Mouse (Mus musculus): ENCODE results near the gene Cul1. TPM values are rescaled to one million over a fixed set of nuclear protein-coding genes. Genes with fewer than 3 reads are reported as not detected.
"Not testable (repeated sequence)": the region's sequence is repeated elsewhere in the genome, so short reads cannot be mapped to it uniquely, and the experiment has no call there.

Gene Cul1
- polyA plus RNA-seq (2014; fragmentation: Nextera tagmentation; extraction: Ambion mirVana), result 137 and 143 TPM in 2 replicates

DNA sequence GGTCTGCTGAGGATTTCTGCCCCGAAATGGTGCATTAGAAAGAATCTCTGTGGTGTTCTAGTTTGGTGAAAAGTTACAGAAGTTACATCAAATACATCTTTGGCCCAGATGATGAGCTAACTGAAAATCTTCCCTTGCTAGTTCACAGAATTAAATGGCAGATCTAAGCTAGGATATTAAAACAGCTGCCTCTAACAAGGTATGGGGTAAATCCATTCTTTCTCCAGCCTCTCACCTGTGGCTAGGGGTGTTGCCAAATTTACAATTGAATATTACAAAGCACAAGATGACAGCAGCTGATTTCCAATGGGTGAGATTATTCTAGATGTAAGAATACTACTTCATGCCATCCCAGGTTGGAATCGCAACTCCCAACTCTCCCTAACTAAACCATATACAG, at the start of gene Cul1:
Gene Cul1 (plus strand): TSS at position 301 of the 400 bp plus-strand sequence.
- Histone ChIP-seq H3K9ac (replicated peaks; ENCODE audit: low read depth, low read length) (peak within 1 kb of the TSS; percentile 98), H3K4me3 (ENCODE audit: low read depth, low read length) (peak within 1 kb of the TSS; percentile 99), H3K4me2 (ENCODE audit: low read depth, low read length) (peak within 1 kb of the TSS; percentile 61), H3K27ac (ENCODE audit: low read depth, low read length) (peak within 1 kb of the TSS; percentile 97), H3K27me3 (ENCODE audit: control insufficient read depth, insufficient read depth, low read length) (peaks cover 3% of the 10 kb centered on the region; the same call in 1 of the 2 replicates), H3K36me3 (ENCODE audit: control insufficient read depth, insufficient read depth, low read length) (no peaks in the 10 kb centered on the region), H3K9me3 (ENCODE audit: control insufficient read depth, low read length) (no peaks in the 10 kb centered on the region), H3K4me1 (ENCODE audit: control insufficient read depth, insufficient read depth, low read length) (peaks cover 19% of the 10 kb centered on the region)
- no peak for ATAC-seq (ENCODE audit: low read depth)
- WGBS, result 38% methylated on average over 2 of the region's 2 CpGs

GRCm38 (mm10) chr6:47404419-47405382, 48.5 kb upstream of the Cul1 start:
- Histone ChIP-seq H3K9ac (replicated peaks; ENCODE audit: low read depth, low read length) (no peak overlapping the region), H3K27ac (ENCODE audit: low read depth, low read length) (no peak overlapping the region), H3K27me3 (ENCODE audit: control insufficient read depth, insufficient read depth, low read length) (no peaks in the 10 kb centered on the region), H3K36me3 (ENCODE audit: control insufficient read depth, insufficient read depth, low read length) (no peaks in the 10 kb centered on the region), H3K9me3 (ENCODE audit: control insufficient read depth, low read length) (no peaks in the 10 kb centered on the region), H3K4me1 (ENCODE audit: control insufficient read depth, insufficient read depth, low read length) (no peaks in the 10 kb centered on the region), H3K4me2 (ENCODE audit: low read depth, low read length) (no peak overlapping the region), H3K4me3 (ENCODE audit: low read depth, low read length) (no peak overlapping the region)
- ATAC-seq (ENCODE audit: low read depth), result no peak
- 89% methylated on average over 11 of the region's 11 CpGs for WGBS

DNA sequence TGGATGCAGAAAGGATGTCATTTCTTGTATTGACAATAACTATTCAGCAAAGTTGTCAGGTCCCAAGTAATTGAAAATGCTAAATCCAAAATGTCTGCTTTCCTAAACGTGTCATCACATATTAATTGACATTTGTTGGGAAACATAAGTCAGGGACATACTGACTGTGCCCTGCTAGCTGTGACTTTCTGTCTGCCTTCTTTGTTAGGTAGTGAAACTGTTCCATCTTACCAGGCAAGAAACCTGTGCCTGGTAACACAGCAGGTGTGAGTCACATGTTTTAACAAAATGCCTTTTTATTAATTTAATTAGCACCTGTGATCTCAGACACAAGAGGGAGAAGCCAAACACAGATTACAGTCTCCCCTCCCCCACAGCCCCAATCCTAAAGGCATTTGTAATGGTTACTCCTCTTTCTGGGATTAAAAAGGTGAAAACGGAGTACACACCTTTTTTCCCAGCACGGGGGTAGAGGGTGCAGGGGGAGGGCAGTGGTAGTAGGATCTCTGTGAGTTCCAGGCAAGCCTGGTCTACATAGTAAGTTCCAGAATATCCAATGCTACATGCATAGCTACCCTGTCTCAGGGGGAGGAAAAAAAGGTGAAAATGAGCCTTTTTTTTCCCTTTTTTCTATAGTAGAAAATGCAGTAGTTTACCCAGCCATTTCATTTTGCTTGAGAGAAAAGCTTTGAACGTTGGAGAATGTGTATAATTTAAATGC, 40.2 kb upstream of the Cul1 start:
- Histone ChIP-seq H3K27me3 (ENCODE audit: control insufficient read depth, insufficient read depth, low read length) (no peaks in the 10 kb centered on the region), H3K36me3 (ENCODE audit: control insufficient read depth, insufficient read depth, low read length) (no peaks in the 10 kb centered on the region), H3K4me3 (ENCODE audit: low read depth, low read length) (no peak overlapping the region), H3K9ac (replicated peaks; ENCODE audit: low read depth, low read length) (no peak overlapping the region), H3K9me3 (ENCODE audit: control insufficient read depth, low read length) (no peaks in the 10 kb centered on the region), H3K27ac (ENCODE audit: low read depth, low read length) (no peak overlapping the region), H3K4me1 (ENCODE audit: control insufficient read depth, insufficient read depth, low read length) (no peaks in the 10 kb centered on the region), H3K4me2 (ENCODE audit: low read depth, low read length) (no peak overlapping the region)
- WGBS, result 46% methylated on average over 4 of the region's 4 CpGs
- no peak for ATAC-seq (ENCODE audit: low read depth)

DNA sequence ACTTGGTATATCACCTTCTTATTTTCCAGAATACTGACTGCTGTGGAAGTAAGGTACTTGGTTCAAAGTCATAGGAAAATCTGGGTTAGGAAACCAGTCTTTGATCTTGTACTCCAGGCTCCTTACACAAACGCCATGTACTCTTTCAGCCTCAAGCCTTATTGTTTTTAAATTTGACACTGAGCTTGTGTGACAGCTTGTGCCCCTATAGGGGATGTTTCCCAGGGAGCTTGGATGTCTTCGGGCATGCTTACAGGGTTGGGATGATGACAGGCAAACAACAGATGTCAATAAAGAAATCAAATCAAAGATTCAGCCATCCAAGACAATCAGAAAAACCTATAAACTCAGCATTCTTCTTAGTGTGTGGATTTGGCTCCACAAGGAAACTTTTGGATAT, 39.5 kb upstream of the Cul1 start:
- Histone ChIP-seq H3K9me3 (ENCODE audit: control insufficient read depth, low read length) (no peaks in the 10 kb centered on the region), H3K9ac (replicated peaks; ENCODE audit: low read depth, low read length) (no peak overlapping the region), H3K27ac (ENCODE audit: low read depth, low read length) (no peak overlapping the region), H3K4me3 (ENCODE audit: low read depth, low read length) (no peak overlapping the region), H3K27me3 (ENCODE audit: control insufficient read depth, insufficient read depth, low read length) (no peaks in the 10 kb centered on the region), H3K4me1 (ENCODE audit: control insufficient read depth, insufficient read depth, low read length) (no peaks in the 10 kb centered on the region), H3K4me2 (ENCODE audit: low read depth, low read length) (no peak overlapping the region), H3K36me3 (ENCODE audit: control insufficient read depth, insufficient read depth, low read length) (no peaks in the 10 kb centered on the region)
- ATAC-seq (ENCODE audit: low read depth), result no peak
- 57% methylated on average over 2 of the region's 2 CpGs for WGBS

DNA sequence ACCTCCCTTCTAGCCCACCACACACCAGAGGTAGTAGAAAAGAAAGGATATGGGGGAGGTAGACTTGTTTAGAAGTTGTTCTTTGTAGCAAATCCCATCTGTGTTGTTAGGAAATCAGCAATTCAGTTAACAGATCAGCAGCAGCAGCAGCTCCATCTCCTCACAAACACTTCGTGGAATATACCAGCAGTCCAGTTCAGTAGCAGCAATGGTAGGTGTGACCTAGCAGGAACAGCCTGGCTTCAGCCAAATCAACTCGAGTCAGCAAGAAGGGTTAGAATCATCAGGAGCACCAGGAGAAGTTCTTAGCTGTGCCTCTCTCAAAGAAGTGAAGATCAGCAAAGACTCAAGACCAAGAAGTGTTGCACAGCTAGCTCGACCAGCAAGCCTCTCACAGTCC, 34.5 kb upstream of the Cul1 start:
- ATAC-seq (ENCODE audit: low read depth), result no peak
- H3K27me3 ChIP-seq (ENCODE audit: control insufficient read depth, insufficient read depth, low read length), result no peaks in the 10 kb centered on the region
- no peak overlapping the region for H3K9ac ChIP-seq (replicated peaks; ENCODE audit: low read depth, low read length)
- H3K27ac ChIP-seq (ENCODE audit: low read depth, low read length), result no peak overlapping the region
- H3K9me3 ChIP-seq (ENCODE audit: control insufficient read depth, low read length), result no peaks in the 10 kb centered on the region
- no peaks in the 10 kb centered on the region for H3K4me1 ChIP-seq (ENCODE audit: control insufficient read depth, insufficient read depth, low read length)
- H3K36me3 ChIP-seq (ENCODE audit: control insufficient read depth, insufficient read depth, low read length), result no peaks in the 10 kb centered on the region
- H3K4me3 ChIP-seq (ENCODE audit: low read depth, low read length), result no peak overlapping the region
- WGBS, result 84% methylated on average over 3 of the region's 3 CpGs
- H3K4me2 ChIP-seq (ENCODE audit: low read depth, low read length), result no peak overlapping the region

GRCm38 (mm10) chr6:47420156-47420555, 33.0 kb upstream of the Cul1 start:
- Histone ChIP-seq H3K4me2 (ENCODE audit: low read depth, low read length) (no peak overlapping the region), H3K27me3 (ENCODE audit: control insufficient read depth, insufficient read depth, low read length) (no peaks in the 10 kb centered on the region), H3K9me3 (ENCODE audit: control insufficient read depth, low read length) (no peaks in the 10 kb centered on the region), H3K27ac (ENCODE audit: low read depth, low read length) (no peak overlapping the region), H3K9ac (replicated peaks; ENCODE audit: low read depth, low read length) (no peak overlapping the region), H3K4me3 (ENCODE audit: low read depth, low read length) (no peak overlapping the region), H3K4me1 (ENCODE audit: control insufficient read depth, insufficient read depth, low read length) (no peaks in the 10 kb centered on the region), H3K36me3 (ENCODE audit: control insufficient read depth, insufficient read depth, low read length) (no peaks in the 10 kb centered on the region)
- no peak for ATAC-seq (ENCODE audit: low read depth)

DNA sequence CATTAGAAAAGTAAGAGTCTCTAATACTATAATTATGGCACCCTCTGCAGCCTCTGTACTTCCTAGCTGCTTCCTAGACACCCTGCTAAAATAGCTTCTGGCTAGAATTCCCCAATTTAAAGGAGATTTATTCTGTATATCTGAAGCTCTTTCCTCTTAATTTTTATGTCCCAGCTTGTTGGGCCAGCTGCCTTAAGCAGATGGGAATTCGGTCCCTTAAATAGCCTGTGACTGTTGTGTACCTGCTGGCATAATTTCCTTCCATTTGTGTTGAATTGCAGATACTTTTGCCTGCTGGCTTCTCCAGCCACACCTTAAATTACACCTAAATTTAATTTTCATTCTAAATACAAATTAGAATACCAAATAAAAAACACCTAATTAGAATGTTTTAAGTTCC, 32.0 kb upstream of the Cul1 start:
- H3K9ac ChIP-seq (replicated peaks; ENCODE audit: low read depth, low read length), result no peak overlapping the region
- H3K4me2 ChIP-seq (ENCODE audit: low read depth, low read length), result no peak overlapping the region
- no peak overlapping the region for H3K4me3 ChIP-seq (ENCODE audit: low read depth, low read length)
- H3K27me3 ChIP-seq (ENCODE audit: control insufficient read depth, insufficient read depth, low read length), result no peaks in the 10 kb centered on the region
- ATAC-seq (ENCODE audit: low read depth), result no peak
- H3K4me1 ChIP-seq (ENCODE audit: control insufficient read depth, insufficient read depth, low read length), result no peaks in the 10 kb centered on the region
- 44% methylated on average over 1 of the region's 1 CpGs for WGBS
- no peaks in the 10 kb centered on the region for H3K9me3 ChIP-seq (ENCODE audit: control insufficient read depth, low read length)
- no peak overlapping the region for H3K27ac ChIP-seq (ENCODE audit: low read depth, low read length)
- no peaks in the 10 kb centered on the region for H3K36me3 ChIP-seq (ENCODE audit: control insufficient read depth, insufficient read depth, low read length)

- Histone ChIP-seq H3K4me3 (ENCODE audit: low read depth, low read length) (no peak overlapping the region), H3K4me2 (ENCODE audit: low read depth, low read length) (no peak overlapping the region), H3K36me3 (ENCODE audit: control insufficient read depth, insufficient read depth, low read length) (no peaks in the 10 kb centered on the region), H3K9me3 (ENCODE audit: control insufficient read depth, low read length) (no peaks in the 10 kb centered on the region), H3K4me1 (ENCODE audit: control insufficient read depth, insufficient read depth, low read length) (no peaks in the 10 kb centered on the region), H3K27me3 (ENCODE audit: control insufficient read depth, insufficient read depth, low read length) (no peaks in the 10 kb centered on the region), H3K9ac (replicated peaks; ENCODE audit: low read depth, low read length) (no peak overlapping the region), H3K27ac (ENCODE audit: low read depth, low read length) (no peak overlapping the region)
- whole genome bisulfite sequencing, result 61% methylated on average over 1 of the region's 1 CpGs
- no peak for ATAC-seq (ENCODE audit: low read depth)
Measured at GRCm38 (mm10) chr6:47426136-47426535, 27.1 kb upstream of the Cul1 start.

- not testable (repeated sequence) for ATAC-seq (ENCODE audit: low read depth)
Measured at GRCm38 (mm10) chr6:47426556-47426955, 26.6 kb upstream of the Cul1 start.

More at GRCm38 (mm10) chr6:47426556-47426955, 26.6 kb upstream of the Cul1 start:
- not testable (repeated sequence) for H3K4me1 ChIP-seq (ENCODE audit: control insufficient read depth, insufficient read depth, low read length); H3K27ac ChIP-seq (ENCODE audit: low read depth, low read length); H3K36me3 ChIP-seq (ENCODE audit: control insufficient read depth, insufficient read depth, low read length); H3K9ac ChIP-seq (replicated peaks; ENCODE audit: low read depth, low read length); H3K9me3 ChIP-seq (ENCODE audit: control insufficient read depth, low read length); H3K4me3 ChIP-seq (ENCODE audit: low read depth, low read length); H3K4me2 ChIP-seq (ENCODE audit: low read depth, low read length); H3K27me3 ChIP-seq (ENCODE audit: control insufficient read depth, insufficient read depth, low read length)
- WGBS, result 91% methylated on average over 4 of the region's 4 CpGs

All from neural tube, embryonic 14.5 days (tissue).